Mouse (Mus musculus) CH12.LX (cell line): Measurements from ENCODE around the gene Ccdc130. TPM values are rescaled to one million over a fixed set of nuclear protein-coding genes. Genes with fewer than 3 reads are reported as not detected.

Experiments used
- DNase-seq: peaks from one replicate; pipeline ENCODE4 v3.0.0-alpha.2; 2013; ENCODE audit errors: extremely low read depth
- H3K27ac ChIP-seq: 2 replicates; pipeline ENCODE4 v1.5.1; 2012; ENCODE audit warnings: low read depth, mild to moderate bottlenecking, control low read depth, moderate library complexity; ENCODE audit not compliant: insufficient read depth
- H3K27me3 ChIP-seq: replicated peaks from 2 replicates; pipeline ENCODE3; 2012; ENCODE audit warnings: inconsistent platforms
- H3K36me3 ChIP-seq, 2 experiments: replicated peaks in 1 of 2; 2 replicates each; pipeline versions ENCODE3 to v1.6.1; 2012; ENCODE audit warnings: inconsistent platforms in 1 of 2, low read length in 1 of 2, mild to moderate bottlenecking in 1 of 2, mixed read lengths in 1 of 2, moderate library complexity in 1 of 2; ENCODE audit not compliant: control insufficient read depth in 1 of 2, insufficient read depth in 1 of 2
- H3K4me1 ChIP-seq, 2 experiments: 2 replicates each; pipeline ENCODE4 v1.6.1; 2012; ENCODE audit warnings: inconsistent platforms in 1 of 2, moderate library complexity in 1 of 2; ENCODE audit not compliant: insufficient read depth in 2 of 2, control insufficient read depth in 1 of 2
- H3K4me2 ChIP-seq: 2 replicates; pipeline ENCODE4 v1.6.1; 2012; ENCODE audit warnings: low read depth, mild to moderate bottlenecking, control low read depth; ENCODE audit not compliant: poor library complexity, insufficient read depth, severe bottlenecking
- H3K4me3 ChIP-seq, 3 experiments: fragments of 150-350 bp in 1 of 3; sonication (generic) in 1 of 3; replicated peaks in 1 of 3; 2 replicates each; pipeline versions ENCODE3 to v1.5.1; 2011 to 2012; ENCODE audit warnings: low read depth in 2 of 3, low read length in 2 of 3, mild to moderate bottlenecking in 2 of 3, moderate library complexity in 2 of 3, control low read depth in 1 of 3, improper control_type of control experiment in 1 of 3, inconsistent platforms in 1 of 3, mixed read lengths in 1 of 3; ENCODE audit not compliant: poor library complexity in 1 of 3
- H3K79me2 ChIP-seq: replicated peaks from 2 replicates; pipeline ENCODE4 v1.6.1; 2012; ENCODE audit warnings: mild to moderate bottlenecking, moderate library complexity; ENCODE audit not compliant: control insufficient read depth, poor library complexity, insufficient read depth, severe bottlenecking; ENCODE audit errors: extremely low read depth
- H3K9ac ChIP-seq: 2 replicates; pipeline ENCODE4 v1.6.1; 2012; ENCODE audit warnings: low read depth, mild to moderate bottlenecking, control low read depth, moderate library complexity; ENCODE audit not compliant: insufficient read depth
- H3K9me3 ChIP-seq: replicated peaks from 2 replicates; pipeline ENCODE3; 2012; ENCODE audit warnings: low read length, inconsistent platforms, mixed read lengths
- BHLHE40 ChIP-seq: IDR thresholded peaks from 2 replicates; pipeline ENCODE4 v1.6.1; 2011; ENCODE audit warnings: mild to moderate bottlenecking, low read depth, low read length, improper control_type of control experiment
- CHD2 ChIP-seq: IDR thresholded peaks from 2 replicates; pipeline ENCODE4 v1.6.1; 2011; ENCODE audit warnings: low read length, improper control_type of control experiment
- E2F4 ChIP-seq: IDR thresholded peaks from 2 replicates; pipeline ENCODE4 v1.6.1; 2011; ENCODE audit warnings: low read depth, low read length, improper control_type of control experiment; ENCODE audit not compliant: insufficient replicate concordance
- ELF1 ChIP-seq: IDR thresholded peaks from 2 replicates; pipeline ENCODE4 v1.6.1; 2014; ENCODE audit warnings: low read depth, mild to moderate bottlenecking, inconsistent platforms, low read length, improper control_type of control experiment
- EP300 ChIP-seq: IDR thresholded peaks from 2 replicates; pipeline ENCODE4 v1.6.1; 2011; ENCODE audit warnings: low read length, improper control_type of control experiment
- ETS1 ChIP-seq: conservative IDR thresholded peaks from 2 replicates; pipeline ENCODE4 v1.6.1; 2012; ENCODE audit warnings: low read depth, mild to moderate bottlenecking, inconsistent platforms, low read length, improper control_type of control experiment, moderate library complexity
- GABPA ChIP-seq: IDR thresholded peaks from 2 replicates; pipeline ENCODE4 v1.6.1; 2012; ENCODE audit warnings: low read depth, low read length, improper control_type of control experiment, inconsistent platforms; ENCODE audit not compliant: insufficient replicate concordance
- HCFC1 ChIP-seq: IDR thresholded peaks from 2 replicates; pipeline ENCODE4 v1.6.1; 2012; ENCODE audit warnings: low read depth, mild to moderate bottlenecking, inconsistent platforms, low read length, improper control_type of control experiment
- JUND ChIP-seq: conservative IDR thresholded peaks from 2 replicates; pipeline ENCODE4 v1.6.1; 2011; ENCODE audit warnings: low read depth, low read length, improper control_type of control experiment
- MAFK ChIP-seq: IDR thresholded peaks from 2 replicates; pipeline ENCODE4 v1.6.1; 2011; ENCODE audit warnings: low read length, improper control_type of control experiment; ENCODE audit not compliant: insufficient replicate concordance
- MAZ ChIP-seq: IDR thresholded peaks from 2 replicates; pipeline ENCODE4 v1.6.1; 2012; ENCODE audit warnings: low read depth, mild to moderate bottlenecking, inconsistent platforms, low read length, improper control_type of control experiment, moderate library complexity
- MXI1 ChIP-seq: IDR thresholded peaks from 2 replicates; pipeline ENCODE4 v1.6.1; 2011; ENCODE audit warnings: mild to moderate bottlenecking, low read depth, low read length, improper control_type of control experiment
- NELFE ChIP-seq: IDR thresholded peaks from 2 replicates; pipeline ENCODE4 v1.6.1; 2011; ENCODE audit warnings: low read depth, low read length, improper control_type of control experiment
- NRF1 ChIP-seq: IDR thresholded peaks from 2 replicates; pipeline ENCODE4 v1.6.1; 2014; ENCODE audit warnings: low read depth, mild to moderate bottlenecking, inconsistent platforms, low read length, improper control_type of control experiment, moderate library complexity
- POLR2A ChIP-seq: IDR thresholded peaks from 2 replicates; pipeline ENCODE4 v1.6.1; 2011; ENCODE audit warnings: low read depth, mild to moderate bottlenecking, improper control_type of control experiment, low read length
- POLR2AphosphoS2 ChIP-seq: IDR thresholded peaks from 2 replicates; pipeline ENCODE4 v1.6.1; 2011; ENCODE audit warnings: low read depth, low read length, improper control_type of control experiment
- RAD21 ChIP-seq: IDR thresholded peaks from 2 replicates; pipeline ENCODE4 v1.6.1; 2011; ENCODE audit warnings: low read depth, mild to moderate bottlenecking, low read length, improper control_type of control experiment, moderate library complexity
- SIN3A ChIP-seq: IDR thresholded peaks from 2 replicates; pipeline ENCODE4 v1.6.1; 2012; ENCODE audit warnings: low read length, improper control_type of control experiment, inconsistent platforms
- SMC3 ChIP-seq: IDR thresholded peaks from 2 replicates; pipeline ENCODE4 v1.6.1; 2011; ENCODE audit warnings: low read depth, low read length, improper control_type of control experiment
- TCF12 ChIP-seq: IDR thresholded peaks from 2 replicates; pipeline ENCODE4 v1.6.1; 2014; ENCODE audit warnings: low read depth, mild to moderate bottlenecking, inconsistent platforms, low read length, improper control_type of control experiment
- USF2 ChIP-seq: conservative IDR thresholded peaks from 2 replicates; pipeline ENCODE4 v1.6.1; 2011; ENCODE audit warnings: low read depth, low read length, improper control_type of control experiment
- ZC3H11A ChIP-seq: IDR thresholded peaks from 2 replicates; pipeline ENCODE4 v1.6.1; 2012; ENCODE audit warnings: low read depth, mild to moderate bottlenecking, inconsistent platforms, low read length, improper control_type of control experiment
- ZKSCAN1 ChIP-seq: IDR thresholded peaks from 2 replicates; pipeline ENCODE4 v1.6.1; 2012; ENCODE audit warnings: low read depth, inconsistent platforms, low read length, improper control_type of control experiment, borderline replicate concordance
- ZMIZ1 ChIP-seq: IDR thresholded peaks from 2 replicates; pipeline ENCODE4 v1.6.1; 2012; ENCODE audit warnings: low read depth, mild to moderate bottlenecking, inconsistent platforms, low read length, improper control_type of control experiment
- ZNF384 ChIP-seq: IDR thresholded peaks from 2 replicates; pipeline ENCODE4 v1.6.1; 2012; ENCODE audit warnings: low read depth, low read length, improper control_type of control experiment, inconsistent platforms
- dilution Hi-C: fragments of 300-500 bp; cut with MboI; formaldehyde crosslinking; loops from 2 replicates; pipeline ENCODE4 v1.14.3; 2020; ENCODE audit warnings: low sequenced_read_pairs; ENCODE audit not compliant: extremely low pct_unique_long_range_greater_than_20kb, extremely low pct_ligation_motif_present
- in situ Hi-C: fragments of 300-500 bp; cut with MboI; formaldehyde crosslinking; loops from 3 replicates; pipeline ENCODE4 v1.14.3; 2019; ENCODE audit warnings: low sequenced_read_pairs, low pct_ligation_motif_present, low pct_unique_long_range_greater_than_20kb, mixed read lengths
- polyA plus RNA-seq: library from polyadenylated mRNA; unstranded; fragments of >175 nt; gene quantifications from 2 replicates; pipeline ENCODE4 v1.2.1, GENCODE M21; 2012; ENCODE audit warnings: low read depth; ENCODE audit not compliant: insufficient read length
- total RNA-seq, 2 experiments: library from RNA; depleted of rRNA; stranded (reverse); fragments of 300-350 nt in 1 of 2; fragments of >200 nt in 1 of 2; gene quantifications; 2 replicates each; pipeline ENCODE4 v1.2.3; 2012 to 2014

Gene Ccdc130
- total and polyA plus RNA-seq, 3 experiments = 5.7 to 13.0 (median 7.8) TPM

DNA sequence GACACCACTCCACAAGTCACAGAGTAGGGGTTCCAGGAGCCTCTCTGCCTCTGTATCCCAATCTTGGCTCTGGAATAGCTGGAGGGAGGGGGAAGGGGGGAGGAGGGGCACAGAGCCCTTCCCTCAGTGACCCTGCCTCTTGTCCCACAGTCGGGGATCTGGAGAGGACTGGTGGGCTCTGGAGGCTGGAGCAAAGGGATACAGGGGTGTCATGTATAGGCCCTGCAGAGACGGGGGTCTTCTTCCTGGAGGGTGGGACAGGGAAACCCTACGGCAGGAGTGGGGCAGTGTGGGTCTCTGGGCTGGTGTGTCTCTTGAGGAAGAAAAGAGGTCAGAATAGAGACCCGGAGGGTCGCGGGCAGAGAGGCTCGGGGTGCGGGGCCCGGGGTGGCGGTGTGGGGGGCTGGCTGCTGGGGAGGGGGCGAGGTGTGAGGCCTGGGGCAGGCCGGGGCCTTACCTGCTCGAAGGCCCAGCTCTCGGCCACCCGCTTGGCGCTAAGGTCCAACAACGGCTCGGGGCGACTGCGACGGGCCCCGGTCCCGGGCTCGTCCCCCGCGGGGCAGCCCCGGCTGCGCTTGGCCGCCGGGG, 33.7 kb downstream of the Ccdc130 start:
- no peaks in the 10 kb centered on the region for H3K9me3 ChIP-seq
- dilution Hi-C loops (no loop called here), in situ Hi-C loops (loop anchor here (10.0 kb wide), 1 partner anchor 48 kb away; no protein-coding TSS in a partner anchor)
- peak overlapping the region; percentile 91 for H3K9ac ChIP-seq
- DNase-seq = no peak
- H3K27me3 ChIP-seq = no peaks in the 10 kb centered on the region
- H3K27ac ChIP-seq = no peak overlapping the region
- peak overlapping the region; percentile 63 to 86 (median 74) for H3K4me3 ChIP-seq
- H3K4me2 ChIP-seq = peak overlapping the region; percentile 74
- peaks cover 3 to 33% of the 10 kb centered on the region in 2 experiments for H3K36me3 ChIP-seq
- peaks cover 5 to 37% of the 10 kb centered on the region in 2 experiments; a peak in 2 of 4 replicates for H3K4me1 ChIP-seq
- TF ChIP-seq HCFC1 = no peak
- TF ChIP-seq JUND = no peak
- no peak for TF ChIP-seq ZMIZ1
- TF ChIP-seq CHD2 = no peak
- no peak for TF ChIP-seq ZKSCAN1
- TF ChIP-seq POLR2A = no peak
- no peak for TF ChIP-seq E2F4
- TF ChIP-seq POLR2AphosphoS2 = no peak
- no peak for TF ChIP-seq BHLHE40
- no peak for TF ChIP-seq EP300
- TF ChIP-seq MAZ = no peak
- TF ChIP-seq ELF1 = no peak
- TF ChIP-seq, all 38 proteins: peak for 0
- no peaks in the 10 kb centered on the region for H3K79me2 ChIP-seq

DNA sequence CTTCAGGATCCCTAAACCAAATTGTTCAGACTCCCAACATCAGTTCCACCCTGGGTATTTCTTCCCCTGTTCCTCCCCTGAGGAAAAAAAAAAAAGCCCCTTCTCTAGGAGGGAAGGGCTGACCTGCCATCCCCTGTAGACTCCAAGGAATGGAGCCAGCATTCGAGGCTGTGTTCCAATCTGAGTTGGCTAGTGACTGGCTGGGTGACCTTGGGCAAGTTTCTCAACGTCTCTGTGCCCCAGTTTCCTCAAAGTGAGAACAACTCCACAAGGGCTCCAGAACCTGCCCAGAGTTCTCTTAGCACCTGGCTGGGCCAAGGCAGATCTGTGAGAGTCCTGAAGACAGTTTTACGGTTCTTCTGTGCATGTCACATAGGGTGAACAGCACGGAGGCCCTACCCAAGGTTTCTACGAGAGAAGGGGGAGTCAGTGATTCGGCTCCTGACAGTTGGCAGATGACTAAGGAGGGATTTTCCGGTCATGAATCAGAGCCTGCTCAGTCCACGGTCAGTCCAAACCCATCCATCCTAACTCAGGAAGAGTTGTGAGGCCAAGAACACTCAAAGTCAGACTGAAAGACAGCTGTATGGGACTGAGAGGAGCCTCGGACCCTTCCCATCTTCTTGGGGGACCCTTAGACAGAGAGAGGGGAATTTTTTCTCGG, 34.3 kb downstream of the Ccdc130 start:
- TF ChIP-seq SIN3A = no peak
- no peak for TF ChIP-seq USF2
- TF ChIP-seq RAD21 = no peak
- no peak for TF ChIP-seq MXI1
- TF ChIP-seq ELF1 = no peak
- TF ChIP-seq GABPA = no peak
- TF ChIP-seq ETS1 = no peak
- TF ChIP-seq MAZ = no peak
- TF ChIP-seq NELFE = 0 out of 2 replicates have a peak, but pooled peaks have one; percentile 14
- TF ChIP-seq MAFK = 0 out of 2 replicates have a peak, but pooled peaks have one; percentile 9
- TF ChIP-seq ZNF384 = no peak
- TF ChIP-seq NRF1 = no peak
- no peak for TF ChIP-seq SMC3
- 0 out of 2 replicates have a peak, but pooled peaks have one; percentile 20 for TF ChIP-seq TCF12
- TF ChIP-seq HCFC1 = no peak
- TF ChIP-seq EP300 = no peak
- TF ChIP-seq ZC3H11A = no peak
- in situ Hi-C loops = loop anchor here (10.0 kb wide), 1 partner anchor 49 kb away; no protein-coding TSS in a partner anchor
- H3K79me2 ChIP-seq = no peaks in the 10 kb centered on the region
- peaks cover 5 to 37% of the 10 kb centered on the region in 2 experiments; a peak in 2 of 4 replicates for H3K4me1 ChIP-seq
- no peaks in the 10 kb centered on the region for H3K27me3 ChIP-seq
- peak overlapping the region; percentile 91 for H3K9ac ChIP-seq
- DNase-seq = no peak
- peak overlapping the region; percentile 63 to 86 (median 74) for H3K4me3 ChIP-seq
- dilution Hi-C loops = no loop called here
- peaks cover 3 to 37% of the 10 kb centered on the region in 2 experiments for H3K36me3 ChIP-seq
- H3K9me3 ChIP-seq = no peaks in the 10 kb centered on the region
- peak overlapping the region; percentile 74 for H3K4me2 ChIP-seq
- H3K27ac ChIP-seq = no peak overlapping the region
